8 mouse cellular contexts compared by ENCODE assay signal in the genomic region with DNA sequence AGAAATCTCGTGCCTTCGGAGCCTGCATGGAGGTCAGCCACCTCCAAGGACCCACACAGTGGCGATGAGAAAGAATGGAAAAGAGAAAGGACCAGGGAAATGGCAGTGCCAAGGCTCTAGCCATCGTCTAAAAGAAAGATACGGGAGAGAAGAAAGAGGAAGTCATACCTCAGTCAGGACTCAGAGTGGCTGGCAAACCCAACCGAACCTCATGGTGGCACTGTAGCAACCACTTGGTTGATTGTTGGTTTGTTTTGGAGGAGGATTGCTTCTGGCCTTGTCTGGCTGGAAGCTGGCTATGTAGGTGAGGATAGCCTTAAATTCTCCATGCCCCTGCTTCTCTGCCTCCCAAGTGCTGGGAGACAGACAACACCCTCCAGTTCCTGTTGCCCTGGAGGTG. TPM values are rescaled to one million over a fixed set of nuclear protein-coding genes. Genes with fewer than 3 reads are reported as not detected.
DNase-seq lines count a peak whose midpoint lies in the region; ATAC-seq and TF ChIP-seq lines count a peak whose summit lies in the region.

No protein-coding gene starts in this region.

- TF ChIP-seq CTCF in heart, postnatal 0 days (IDR thresholded peaks at IDR 0.05; ENCODE audit: low read depth), result peak; percentile 36

- ATAC-seq in heart, postnatal 0 days (ENCODE audit: insufficient read depth, low read depth), result no peak
- no peak for ATAC-seq in hindbrain, embryonic 15.5 days (ENCODE audit: low FRiP score, low read depth)

- WGBS in heart, postnatal 0 days, result 50% methylated on average over 6 of the region's 6 CpGs
- 55% methylated on average over 6 of the region's 6 CpGs for WGBS in hindbrain, embryonic 15.5 days

- peaks cover 26% of the 10 kb centered on the region for H3K4me1 ChIP-seq in heart, postnatal 0 days (ENCODE audit: control insufficient read depth, insufficient read depth)
- peaks cover 34% of the 10 kb centered on the region for H3K4me1 ChIP-seq in hindbrain, embryonic 15.5 days (replicated peaks)

- no peak overlapping the region for H3K27ac ChIP-seq in heart, postnatal 0 days (ENCODE audit: low read depth)
- H3K27ac ChIP-seq in hindbrain, embryonic 15.5 days (replicated peaks), result 0 out of 2 replicates have a peak overlapping the region, but pooled peaks have one; percentile 6

- H3K9ac ChIP-seq in heart, postnatal 0 days (replicated peaks; ENCODE audit: low read depth, low read length), result no peak overlapping the region
- H3K9ac ChIP-seq in hindbrain, embryonic 15.5 days, result no peak overlapping the region

- no peak overlapping the region for H3K4me3 ChIP-seq in heart, postnatal 0 days (ENCODE audit: low read depth, low read length)
- no peak overlapping the region for H3K4me3 ChIP-seq in hindbrain, embryonic 15.5 days

- H3K4me2 ChIP-seq in heart, postnatal 0 days (ENCODE audit: low read depth, low read length), result no peak overlapping the region
- H3K4me2 ChIP-seq in hindbrain, embryonic 15.5 days, result no peak overlapping the region

- DNase-seq in heart, postnatal 0 days (ENCODE audit: low spot score), result no peak
- DNase-seq in heart, postnatal 25 days (ENCODE audit: low spot score), result no peak
- DNase-seq in thymus, postnatal 0 days (ENCODE audit: low spot score), result peak; percentile 33
- DNase-seq in thymus, postnatal 36 days, result no peak
- peak; percentile 27 for DNase-seq in telencephalon, adult 2 months (ENCODE audit: low read depth, low spot score)
- no peak for DNase-seq in urinary bladder, postnatal 10 days (ENCODE audit: low spot score)
- DNase-seq in left cerebral cortex, adult 11 months (ENCODE audit: low spot score), result no peak

- no peaks in the 10 kb centered on the region for H3K27me3 ChIP-seq in heart, postnatal 0 days (ENCODE audit: control insufficient read depth, insufficient read depth, low read length)
- H3K27me3 ChIP-seq in hindbrain, embryonic 15.5 days, result no peaks in the 10 kb centered on the region

- TF ChIP-seq EP300 in heart, postnatal 0 days (IDR thresholded peaks at IDR 0.05; ENCODE audit: low read depth), result no peak

- H3K9me3 ChIP-seq in heart, postnatal 0 days (replicated peaks; ENCODE audit: control insufficient read depth, low read length), result no peaks in the 10 kb centered on the region
- H3K9me3 ChIP-seq in hindbrain, embryonic 15.5 days, result no peaks in the 10 kb centered on the region

- intact Hi-C loops in heart, postnatal 25 days (cut with DNase I), result no loop called here

- H3K36me3 ChIP-seq in heart, postnatal 0 days (replicated peaks; ENCODE audit: control insufficient read depth, insufficient read depth, low read length), result no peaks in the 10 kb centered on the region
- no peaks in the 10 kb centered on the region for H3K36me3 ChIP-seq in hindbrain, embryonic 15.5 days

RNA-seq across cellular contexts. Expression of a gene that starts 34.3 kb away (rescaled TPM):
- 1.5 and 4.1 TPM in 2 replicates for total RNA-seq in heart, postnatal 0 days (2014; rRNA removed; ENCODE audit: low replicate concordance)
- 1.9 and 2.0 TPM in 2 replicates for polyA plus RNA-seq in heart, postnatal 0 days (2015; fragmentation: Nextera tagmentation; extraction: Ambion mirVana)
- total RNA-seq in heart, postnatal 25 days (2021), result under 1 TPM; 0.26 to 0.70 TPM
- 0.90 and 1.1 TPM in 2 replicates for polyA plus RNA-seq in thymus, postnatal 0 days (2015; fragmentation: Nextera tagmentation; extraction: Ambion mirVana)
- 1.3 and 1.8 TPM in 2 replicates for polyA plus RNA-seq in hindbrain, embryonic 15.5 days (2015; fragmentation: Nextera tagmentation; extraction: Ambion mirVana)

RNA-seq across cellular contexts. Expression of a gene that starts 38.4 kb away (rescaled TPM):
- total RNA-seq in heart, postnatal 0 days (2014; rRNA removed; ENCODE audit: low replicate concordance), result 67.2 and 89.9 TPM in 2 replicates
- polyA plus RNA-seq in heart, postnatal 0 days (2015; fragmentation: Nextera tagmentation; extraction: Ambion mirVana), result 83.4 and 87.8 TPM in 2 replicates
- 10 to 100 TPM; 30.6 to 31.1 TPM for total RNA-seq in heart, postnatal 25 days (2021)
- 48.5 and 50.4 TPM in 2 replicates for polyA plus RNA-seq in thymus, postnatal 0 days (2015; fragmentation: Nextera tagmentation; extraction: Ambion mirVana)
- polyA plus RNA-seq in hindbrain, embryonic 15.5 days (2015; fragmentation: Nextera tagmentation; extraction: Ambion mirVana), result 99.8 and 110 TPM in 2 replicates

Comparison
In these comparisons a context has a peak if more than half of its experiments do, and no peak if none do; other contexts are left out.
1. DNase-seq: peak in thymus, postnatal 0 days (single experiment) and telencephalon, adult 2 months (single experiment); none in heart, postnatal 0 days (single experiment), heart, postnatal 25 days (single experiment), thymus, postnatal 36 days (0 of 2), urinary bladder, postnatal 10 days (single experiment) and left cerebral cortex, adult 11 months (single experiment).